ENCODE assay signal across 13 mouse cellular contexts in the genomic region with DNA sequence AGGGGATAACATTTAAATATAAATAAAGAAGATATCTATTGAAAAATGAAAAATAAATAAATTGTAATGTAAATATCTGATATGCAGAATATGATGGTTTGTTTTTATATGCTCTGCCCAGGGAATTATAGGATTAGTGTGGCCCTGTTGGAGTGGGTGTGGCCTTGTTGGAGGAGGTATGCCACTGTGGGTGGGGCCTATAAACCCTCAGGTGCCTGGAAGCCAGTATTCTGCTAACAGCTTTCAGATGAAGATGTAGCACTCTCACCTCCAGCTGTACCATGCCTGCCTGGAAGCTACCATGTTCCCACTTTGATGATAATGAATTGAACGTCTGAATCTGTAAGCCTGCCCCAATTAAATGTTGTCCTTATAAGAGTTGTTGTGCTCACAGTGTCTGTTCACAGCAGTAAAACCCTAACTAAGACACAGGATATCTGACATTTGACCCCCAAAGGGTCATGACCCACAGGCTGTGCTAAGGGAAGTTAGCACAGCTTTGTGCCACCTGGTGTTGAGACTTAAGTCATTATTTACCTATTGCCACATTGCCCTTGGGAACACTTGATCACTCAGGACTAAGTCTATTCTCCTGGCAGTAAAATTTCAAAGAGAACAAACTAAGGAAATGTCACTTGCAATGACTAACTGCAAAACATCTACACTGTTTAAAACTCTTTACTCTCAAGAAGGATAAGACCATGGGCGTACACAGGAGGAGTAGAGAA.
DNase-seq lines count a peak whose midpoint lies in the region; ATAC-seq and TF ChIP-seq lines count a peak whose summit lies in the region.
"Had no signal": no experiment of that assay in that cellular context is flagged by ENCODE, and none has a peak within 500 bp of the region (broad histone marks: within the 10 kb centered on the region; RNA-seq: fewer than 3 reads in every experiment).

No protein-coding gene starts in this region.

- H3K27ac ChIP-seq in liver, adult 2 months (replicated peaks; ENCODE audit: insufficient read depth, low read depth, low read length), result no peak overlapping the region
- no peak overlapping the region for H3K27ac ChIP-seq in intestine, postnatal 0 days (ENCODE audit: low read depth, low read length)
- H3K27ac ChIP-seq in lung, embryonic 16.5 days (ENCODE audit: low read length), result no peak overlapping the region
- H3K27ac ChIP-seq: hindbrain, embryonic 13.5 days; limb, embryonic 13.5 days had no signal

- no peaks in the 10 kb centered on the region for H3K9me3 ChIP-seq in intestine, postnatal 0 days (ENCODE audit: control insufficient read depth)
- H3K9me3 ChIP-seq in lung, embryonic 16.5 days (ENCODE audit: control insufficient read depth, low read length), result no peaks in the 10 kb centered on the region
- H3K9me3 ChIP-seq: hindbrain, embryonic 13.5 days; limb, embryonic 13.5 days had no signal

- no peak overlapping the region for H3K4me2 ChIP-seq in intestine, postnatal 0 days (replicated peaks; ENCODE audit: low read depth)
- H3K4me2 ChIP-seq in lung, embryonic 16.5 days (ENCODE audit: low read depth, low read length), result no peak overlapping the region
- H3K4me2 ChIP-seq: hindbrain, embryonic 13.5 days; limb, embryonic 13.5 days had no signal

- ATAC-seq in intestine, postnatal 0 days, result peak; percentile 56; the same call in 1 of the 2 replicates
- 0 out of 2 replicates have a peak, but pooled peaks have one; percentile 17 for ATAC-seq in lung, embryonic 16.5 days (ENCODE audit: low read depth)
- ATAC-seq: activated CD4-positive, CD25-positive, alpha-beta regulatory T cell, adult 4 months had no signal

- no peaks in the 10 kb centered on the region for H3K79me2 ChIP-seq in liver, adult 2 months (ENCODE audit: control insufficient read depth, insufficient read depth, low read length)

- H3K27me3 ChIP-seq in liver, adult 2 months (ENCODE audit: control insufficient read depth, insufficient read depth, low read length), result no peaks in the 10 kb centered on the region
- no peaks in the 10 kb centered on the region for H3K27me3 ChIP-seq in intestine, postnatal 0 days (replicated peaks; ENCODE audit: control insufficient read depth, insufficient read depth, low read length)
- H3K27me3 ChIP-seq in lung, embryonic 16.5 days (ENCODE audit: control insufficient read depth, insufficient read depth, low read depth, low read length), result no peaks in the 10 kb centered on the region
- H3K27me3 ChIP-seq: hindbrain, embryonic 13.5 days; limb, embryonic 13.5 days had no signal

- peaks cover 8% of the 10 kb centered on the region for H3K4me1 ChIP-seq in liver, adult 2 months (ENCODE audit: control insufficient read depth, insufficient read depth, low read length)
- H3K4me1 ChIP-seq in intestine, postnatal 0 days (replicated peaks; ENCODE audit: control insufficient read depth, insufficient read depth, low read length), result no peaks in the 10 kb centered on the region
- no peaks in the 10 kb centered on the region; the same call in 1 of the 2 replicates for H3K4me1 ChIP-seq in lung, embryonic 16.5 days (replicated peaks; ENCODE audit: control insufficient read depth, insufficient read depth, low read length)

- TF ChIP-seq CTCF in liver, adult 2 months (IDR thresholded peaks at IDR 0.05; ENCODE audit: low read depth, low read length), result no peak
- peak; percentile 36 for TF ChIP-seq CTCF in intestine, postnatal 0 days (IDR thresholded peaks at IDR 0.05; ENCODE audit: low read depth)

- no peak overlapping the region for H3K4me3 ChIP-seq in liver, adult 2 months (ENCODE audit: insufficient read depth, low read depth, low read length)
- H3K4me3 ChIP-seq in intestine, postnatal 0 days (ENCODE audit: low read depth, low read length), result no peak overlapping the region
- no peak overlapping the region for H3K4me3 ChIP-seq in lung, embryonic 16.5 days (ENCODE audit: low read length)
- H3K4me3 ChIP-seq: hindbrain, embryonic 13.5 days; limb, embryonic 13.5 days had no signal

- DNase-seq in liver, adult 2 months (ENCODE audit: extremely low read depth, low read depth, low spot score), result peak; percentile 99
- DNase-seq in liver, result no peak
- peak; percentile 26 for DNase-seq in yolk sac, embryonic 10.5 days (ENCODE audit: low spot score)
- no peak for DNase-seq in spleen, adult 12 weeks (ENCODE audit: low spot score)
- DNase-seq in gastrocnemius, adult 18-20 months (ENCODE audit: low spot score), result no peak
- DNase-seq in testis, postnatal 14 days (ENCODE audit: low spot score), result no peak
- DNase-seq: cerebellum, adult 11 months; kidney, postnatal 25 days had no signal

- no peak for TF ChIP-seq POLR2A in liver, adult 2 months (IDR thresholded peaks at IDR 0.05; ENCODE audit: extremely low read depth, insufficient read depth, low read length)

- H3K36me3 ChIP-seq in liver, adult 2 months (ENCODE audit: control insufficient read depth, insufficient read depth, low read length), result no peaks in the 10 kb centered on the region
- H3K36me3 ChIP-seq in intestine, postnatal 0 days (ENCODE audit: control insufficient read depth, insufficient read depth), result no peaks in the 10 kb centered on the region
- no peaks in the 10 kb centered on the region for H3K36me3 ChIP-seq in lung, embryonic 16.5 days (ENCODE audit: control insufficient read depth, insufficient read depth, low read length)
- H3K36me3 ChIP-seq: hindbrain, embryonic 13.5 days; limb, embryonic 13.5 days had no signal

- H3K9ac ChIP-seq in liver, adult 2 months (ENCODE audit: low read depth, low read length), result no peak overlapping the region
- no peak overlapping the region for H3K9ac ChIP-seq in intestine, postnatal 0 days (ENCODE audit: low read depth, low read length)
- H3K9ac ChIP-seq in lung, embryonic 16.5 days (ENCODE audit: low read length), result no peak overlapping the region
- H3K9ac ChIP-seq: hindbrain, embryonic 13.5 days; limb, embryonic 13.5 days had no signal

- 33% methylated on average over 2 of the region's 2 CpGs for WGBS in liver, adult 2 months
- WGBS in intestine, postnatal 0 days, result 27% methylated on average over 2 of the region's 2 CpGs
- WGBS in lung, embryonic 16.5 days, result 48% methylated on average over 2 of the region's 2 CpGs

Comparison
In these comparisons a context has a peak if more than half of its experiments do, and no peak if none do; other contexts are left out.
1. DNase-seq: peak in liver, adult 2 months (single experiment) and yolk sac, embryonic 10.5 days (single experiment); none in liver (single experiment), spleen, adult 12 weeks (single experiment), gastrocnemius, adult 18-20 months (single experiment) and testis, postnatal 14 days (single experiment).